Mouse (Mus musculus) megakaryocyte, embryonic 14.5 days (primary cell): ENCODE data around the gene Lsmem1.

ENCODE experiments used
- FLI1 ChIP-seq: IDR thresholded peaks from 2 replicates; pipeline ENCODE4 v1.6.1; 2012; ENCODE audit warnings: low read length, inconsistent platforms, mixed read lengths
- GATA1 ChIP-seq: IDR thresholded peaks from 3 replicates; pipeline ENCODE4 v1.6.1; 2012; ENCODE audit warnings: mixed read lengths, low read length, inconsistent platforms, borderline replicate concordance

DNA sequence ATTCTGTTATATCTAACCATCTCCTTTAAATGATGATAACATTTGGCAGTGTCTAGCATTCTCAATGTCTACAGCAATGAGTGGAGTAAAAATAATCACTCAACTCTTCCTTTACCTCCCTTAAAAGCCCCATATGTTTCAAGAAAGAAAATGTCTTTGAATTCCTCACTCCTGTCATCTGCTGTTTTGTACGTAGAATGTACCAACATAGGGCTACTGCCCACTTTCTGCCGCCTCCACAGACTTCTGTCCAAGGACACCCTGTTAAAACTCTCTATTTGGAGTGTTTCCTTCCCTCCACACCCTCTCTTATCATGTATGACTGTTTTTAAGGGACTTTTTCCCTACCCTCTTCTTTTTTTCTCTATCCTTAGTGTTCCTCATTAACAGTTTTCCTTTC lies 32.3 kb upstream of the Lsmem1 start:
- TF ChIP-seq GATA1 (no peak), FLI1 (no peak)
